Mouse (Mus musculus): ENCODE data around the gene Runx2. TPM values are rescaled to one million over a fixed set of nuclear protein-coding genes. Genes with fewer than 3 reads are reported as not detected.

Gene Runx2
- polyA plus RNA-seq, 1 experiment: 21.5 TPM

GRCm38 (mm10) chr17:44663208-44663607, 151.4 kb downstream of the Runx2 start:
- Histone ChIP-seq H3K4me3 (replicated peaks; ENCODE audit: control insufficient read depth, low read depth, low read length) (no peak overlapping the region), H3K4me1 (ENCODE audit: control insufficient read depth, insufficient read depth, low read length) (no peaks in the 10 kb centered on the region; the same call in none of the 2 replicates), H3K27ac (ENCODE audit: control insufficient read depth, insufficient read depth, low read depth, low read length, poor library complexity) (no peak overlapping the region)
- TF ChIP-seq CTCF (IDR thresholded peaks at IDR 0.05; ENCODE audit: control insufficient read depth, insufficient read depth, low read length) (no peak), POLR2A (IDR thresholded peaks at IDR 0.05; ENCODE audit: borderline replicate concordance, control insufficient read depth, low read depth, low read length) (no peak)
- WGBS: 46% methylated on average over 1 of the region's 1 CpGs

GRCm38 (mm10) chr17:44662080-44662706, 152.4 kb downstream of the Runx2 start:
- WGBS: 55% methylated on average over 6 of the region's 6 CpGs
- no peak overlapping the region for H3K27ac ChIP-seq (ENCODE audit: control insufficient read depth, insufficient read depth, low read depth, low read length, poor library complexity)
- no peaks in the 10 kb centered on the region; the same call in none of the 2 replicates for H3K4me1 ChIP-seq (ENCODE audit: control insufficient read depth, insufficient read depth, low read length)
- TF ChIP-seq POLR2A (IDR thresholded peaks at IDR 0.05; ENCODE audit: borderline replicate concordance, control insufficient read depth, low read depth, low read length) (no peak), CTCF (IDR thresholded peaks at IDR 0.05; ENCODE audit: control insufficient read depth, insufficient read depth, low read length) (no peak)
- H3K4me3 ChIP-seq (replicated peaks; ENCODE audit: control insufficient read depth, low read depth, low read length): no peak overlapping the region

GRCm38 (mm10) chr17:44660121-44660806, 154.3 kb downstream of the Runx2 start:
- H3K27ac ChIP-seq (ENCODE audit: control insufficient read depth, insufficient read depth, low read depth, low read length, poor library complexity): no peak overlapping the region
- TF ChIP-seq CTCF (IDR thresholded peaks at IDR 0.05; ENCODE audit: control insufficient read depth, insufficient read depth, low read length) (no peak), POLR2A (IDR thresholded peaks at IDR 0.05; ENCODE audit: borderline replicate concordance, control insufficient read depth, low read depth, low read length) (no peak)
- H3K4me1 ChIP-seq (ENCODE audit: control insufficient read depth, insufficient read depth, low read length): no peaks in the 10 kb centered on the region; the same call in none of the 2 replicates
- WGBS: 42% methylated on average over 7 of the region's 7 CpGs
- no peak overlapping the region for H3K4me3 ChIP-seq (replicated peaks; ENCODE audit: control insufficient read depth, low read depth, low read length)

GRCm38 (mm10) chr17:44654503-44654902, 160.1 kb downstream of the Runx2 start:
- 4% methylated on average over 4 of the region's 4 CpGs for WGBS
- Histone ChIP-seq H3K4me3 (replicated peaks; ENCODE audit: control insufficient read depth, low read depth, low read length) (no peak overlapping the region), H3K4me1 (ENCODE audit: control insufficient read depth, insufficient read depth, low read length) (peaks cover 5% of the 10 kb centered on the region; the same call in 1 of the 2 replicates), H3K27ac (ENCODE audit: control insufficient read depth, insufficient read depth, low read depth, low read length, poor library complexity) (peak overlapping the region; percentile 50)
- TF ChIP-seq POLR2A (IDR thresholded peaks at IDR 0.05; ENCODE audit: borderline replicate concordance, control insufficient read depth, low read depth, low read length): no peak
- TF ChIP-seq CTCF (IDR thresholded peaks at IDR 0.05; ENCODE audit: control insufficient read depth, insufficient read depth, low read length): no peak

GRCm38 (mm10) chr17:44653081-44653480, 161.5 kb downstream of the Runx2 start:
- WGBS: 41% methylated on average over 3 of the region's 3 CpGs
- no peak for TF ChIP-seq POLR2A (IDR thresholded peaks at IDR 0.05; ENCODE audit: borderline replicate concordance, control insufficient read depth, low read depth, low read length)
- TF ChIP-seq CTCF (IDR thresholded peaks at IDR 0.05; ENCODE audit: control insufficient read depth, insufficient read depth, low read length): no peak
- peaks cover 5% of the 10 kb centered on the region; the same call in 1 of the 2 replicates for H3K4me1 ChIP-seq (ENCODE audit: control insufficient read depth, insufficient read depth, low read length)
- no peak overlapping the region for H3K4me3 ChIP-seq (replicated peaks; ENCODE audit: control insufficient read depth, low read depth, low read length)
- no peak overlapping the region for H3K27ac ChIP-seq (ENCODE audit: control insufficient read depth, insufficient read depth, low read depth, low read length, poor library complexity)

GRCm38 (mm10) chr17:44652054-44652453, 162.5 kb downstream of the Runx2 start:
- 79% methylated on average over 7 of the region's 7 CpGs for WGBS
- H3K27ac ChIP-seq (ENCODE audit: control insufficient read depth, insufficient read depth, low read depth, low read length, poor library complexity): no peak overlapping the region
- peaks cover 5% of the 10 kb centered on the region; the same call in 1 of the 2 replicates for H3K4me1 ChIP-seq (ENCODE audit: control insufficient read depth, insufficient read depth, low read length)
- TF ChIP-seq POLR2A (IDR thresholded peaks at IDR 0.05; ENCODE audit: borderline replicate concordance, control insufficient read depth, low read depth, low read length) (no peak), CTCF (IDR thresholded peaks at IDR 0.05; ENCODE audit: control insufficient read depth, insufficient read depth, low read length) (no peak)
- H3K4me3 ChIP-seq (replicated peaks; ENCODE audit: control insufficient read depth, low read depth, low read length): no peak overlapping the region

- TF ChIP-seq CTCF (IDR thresholded peaks at IDR 0.05; ENCODE audit: control insufficient read depth, insufficient read depth, low read length) (no peak), POLR2A (IDR thresholded peaks at IDR 0.05; ENCODE audit: borderline replicate concordance, control insufficient read depth, low read depth, low read length) (no peak)
- Histone ChIP-seq H3K27ac (ENCODE audit: control insufficient read depth, insufficient read depth, low read depth, low read length, poor library complexity) (no peak overlapping the region), H3K4me3 (replicated peaks; ENCODE audit: control insufficient read depth, low read depth, low read length) (no peak overlapping the region), H3K4me1 (ENCODE audit: control insufficient read depth, insufficient read depth, low read length) (peaks cover 5% of the 10 kb centered on the region; the same call in 1 of the 2 replicates)
- 91% methylated on average over 8 of the region's 8 CpGs for WGBS
Observed at GRCm38 (mm10) chr17:44651613-44652012, 163.0 kb downstream of the Runx2 start.

GRCm38 (mm10) chr17:44650431-44650830, 164.2 kb downstream of the Runx2 start:
- H3K27ac ChIP-seq (ENCODE audit: control insufficient read depth, insufficient read depth, low read depth, low read length, poor library complexity): no peak overlapping the region
- WGBS: 73% methylated on average over 2 of the region's 2 CpGs
- TF ChIP-seq POLR2A (IDR thresholded peaks at IDR 0.05; ENCODE audit: borderline replicate concordance, control insufficient read depth, low read depth, low read length): no peak
- TF ChIP-seq CTCF (IDR thresholded peaks at IDR 0.05; ENCODE audit: control insufficient read depth, insufficient read depth, low read length): no peak

More at GRCm38 (mm10) chr17:44650431-44650830, 164.2 kb downstream of the Runx2 start:
- H3K4me1 ChIP-seq (ENCODE audit: control insufficient read depth, insufficient read depth, low read length): peaks cover 5% of the 10 kb centered on the region; the same call in 1 of the 2 replicates
- H3K4me3 ChIP-seq (replicated peaks; ENCODE audit: control insufficient read depth, low read depth, low read length): no peak overlapping the region
